Mouse (Mus musculus) kidney, adult 2 months (tissue): ENCODE data around the gene Afmid. TPM values are rescaled to one million over a fixed set of nuclear protein-coding genes. Genes with fewer than 3 reads are reported as not detected.

Experiments
- DNase-seq: peaks from one replicate; pipeline ENCODE4 v3.0.0; 2021
- H3K27ac ChIP-seq: fragments of 200-500 bp; 2 replicates; pipeline ENCODE4 v1.5.1; 2012; ENCODE audit warnings: low read depth, low read length, control low read depth, inconsistent platforms; ENCODE audit not compliant: insufficient read depth
- H3K27me3 ChIP-seq: fragments of 200-500 bp; replicated peaks from 2 replicates; pipeline ENCODE4 v1.6.1; 2012; ENCODE audit warnings: mild to moderate bottlenecking, moderate library complexity, low read length, inconsistent platforms; ENCODE audit not compliant: control insufficient read depth, insufficient read depth
- H3K36me3 ChIP-seq: fragments of 200-500 bp; 2 replicates; pipeline ENCODE4 v1.6.1; 2012; ENCODE audit warnings: mild to moderate bottlenecking, moderate library complexity, low read length, inconsistent platforms; ENCODE audit not compliant: control insufficient read depth, insufficient read depth
- H3K4me1 ChIP-seq: fragments of 200-500 bp; 2 replicates; pipeline ENCODE4 v1.6.1; 2011; ENCODE audit warnings: low read length; ENCODE audit not compliant: control insufficient read depth, insufficient read depth
- H3K4me3 ChIP-seq: fragments of 200-500 bp; 2 replicates; pipeline ENCODE4 v1.5.1; 2011; ENCODE audit warnings: mild to moderate bottlenecking, low read depth, low read length, control low read depth; ENCODE audit not compliant: insufficient read depth
- CTCF ChIP-seq: fragments of 200-500 bp; conservative IDR thresholded peaks from 2 replicates; pipeline ENCODE4 v1.5.1; 2011; ENCODE audit warnings: low read depth, mild to moderate bottlenecking, control low read depth, low read length, moderate library complexity, mixed read lengths; ENCODE audit not compliant: insufficient read depth, insufficient read length
- POLR2A ChIP-seq: fragments of 200-500 bp; IDR thresholded peaks from one replicate; pipeline ENCODE4 v1.6.1; 2011; ENCODE audit warnings: low read depth, low read length, control low read depth
- WGBS: fragments of 180-500 bp; shearing (Covaris S2); methylation state at CpG from one replicate; pipeline ENCODE4 v1.1.7; 2018; 5-methylcytosine and 5-hydroxymethylcytosine counted together
- polyA plus RNA-seq: library from polyadenylated mRNA; depleted of rRNA; stranded (reverse); fragments of >200 nt; gene quantifications from 2 replicates; pipeline ENCODE4 v1.2.3, GENCODE M21; 2012; rRNA removed

Afmid gene
- polyA plus RNA-seq, 1 experiment = 89.7 TPM

DNA sequence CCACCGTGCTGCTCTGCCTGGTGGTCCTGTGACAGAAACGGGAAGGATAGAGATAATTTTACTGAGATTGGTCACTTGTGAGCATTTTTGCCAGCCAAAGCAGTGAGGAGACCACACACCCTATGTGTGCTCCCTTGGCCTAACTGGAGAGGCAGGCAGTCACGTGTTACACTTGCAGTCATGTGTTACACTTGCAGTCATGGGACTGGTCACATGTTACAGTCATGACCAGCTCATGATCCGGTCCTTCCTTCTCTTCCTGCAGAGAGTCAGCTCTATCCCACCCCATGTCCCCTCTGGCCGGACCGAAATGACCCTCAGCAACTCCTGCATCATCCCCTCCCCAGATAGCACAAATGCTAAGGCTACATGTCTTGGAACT lies 55.2 kb downstream of the Afmid start:
- 79% methylated on average over 6 of the region's 6 CpGs for WGBS
- TF ChIP-seq POLR2A = no peak
- no peak for TF ChIP-seq CTCF
- H3K27ac ChIP-seq = no peak overlapping the region

DNA sequence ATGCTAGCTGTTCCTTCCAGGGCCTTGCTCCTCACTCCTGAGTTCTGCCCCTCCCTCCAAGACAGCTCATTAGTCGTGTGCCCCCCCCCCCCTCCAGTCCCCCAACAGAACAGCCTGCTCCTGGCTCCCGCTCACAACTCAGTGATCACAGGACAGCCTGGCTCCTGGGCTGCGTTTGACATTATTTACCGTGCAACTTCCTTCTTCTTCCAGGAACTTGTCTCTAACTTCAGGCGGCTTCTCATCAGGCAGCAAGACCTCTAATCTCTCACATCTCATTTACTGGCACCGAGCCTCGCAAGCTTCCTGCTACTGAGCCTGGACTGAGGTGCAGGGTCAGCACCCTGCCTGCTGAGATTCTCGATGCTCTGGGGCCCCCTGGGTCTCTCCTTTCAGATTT lies 56.1 kb downstream of the Afmid start:
- peak; percentile 86 for DNase-seq
- Histone ChIP-seq H3K4me1 (peaks cover 12% of the 10 kb centered on the region), H3K4me3 (no peak overlapping the region), H3K27ac (no peak overlapping the region), H3K36me3 (no peaks in the 10 kb centered on the region), H3K27me3 (no peaks in the 10 kb centered on the region)
- TF ChIP-seq POLR2A (no peak), CTCF (no peak)
- WGBS = 20% methylated on average over 8 of the region's 8 CpGs

More for the DNA sequence above, 55.2 kb downstream of the Afmid start:
- Histone ChIP-seq H3K27me3 (no peaks in the 10 kb centered on the region), H3K4me3 (no peak overlapping the region), H3K36me3 (no peaks in the 10 kb centered on the region), H3K4me1 (peaks cover 12% of the 10 kb centered on the region)
- no peak for DNase-seq

DNA sequence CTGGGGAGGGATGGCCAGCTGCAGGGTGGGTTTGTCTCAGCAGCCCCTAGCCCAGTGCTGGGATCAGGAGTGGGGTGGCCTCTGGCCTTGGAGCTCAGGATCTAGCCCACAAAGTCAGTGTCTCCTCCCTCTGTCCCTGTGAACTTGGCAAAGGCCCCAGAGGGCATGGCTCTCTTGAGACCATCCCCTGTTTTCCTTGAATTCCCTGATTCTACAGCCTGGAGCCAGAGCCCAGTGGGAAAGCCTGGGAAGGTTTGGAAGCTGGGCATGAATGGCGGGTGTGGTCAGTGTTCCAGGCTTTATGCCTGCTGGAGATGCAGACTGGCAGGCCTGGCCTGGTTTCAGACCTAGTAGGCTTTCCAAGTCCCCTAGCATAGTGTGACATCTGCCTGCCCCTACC lies 56.5 kb downstream of the Afmid start:
- H3K27me3 ChIP-seq = no peaks in the 10 kb centered on the region
- no peak overlapping the region for H3K27ac ChIP-seq
- H3K36me3 ChIP-seq = no peaks in the 10 kb centered on the region
- WGBS = 74% methylated on average over 1 of the region's 1 CpGs
- H3K4me3 ChIP-seq = no peak overlapping the region
- TF ChIP-seq POLR2A (no peak), CTCF (no peak)
- peaks cover 12% of the 10 kb centered on the region for H3K4me1 ChIP-seq
- DNase-seq = peak; percentile 64

DNA sequence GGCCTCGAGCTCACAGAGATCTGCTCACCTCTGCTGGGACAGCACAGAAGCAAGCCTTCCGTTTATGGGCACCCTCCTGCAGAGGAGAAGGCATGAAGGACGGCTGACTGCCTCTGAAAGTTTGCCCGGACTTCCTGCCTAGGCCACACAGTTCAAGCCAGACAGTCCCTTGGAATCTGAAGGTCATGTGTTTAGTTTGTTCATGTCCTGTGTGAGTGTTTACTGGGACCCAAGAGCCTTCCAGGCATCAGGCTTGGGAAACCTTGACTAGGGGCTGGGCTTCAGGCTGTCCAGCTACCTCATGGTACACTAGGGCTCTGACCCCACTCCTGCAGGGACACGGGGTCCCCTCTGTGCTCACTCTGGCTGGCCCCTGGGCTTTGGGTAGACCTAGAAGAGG lies 60.3 kb downstream of the Afmid start:
- Histone ChIP-seq H3K27ac (no peak overlapping the region), H3K27me3 (no peaks in the 10 kb centered on the region), H3K4me1 (peaks cover 4% of the 10 kb centered on the region; the same call in 1 of the 2 replicates), H3K36me3 (no peaks in the 10 kb centered on the region), H3K4me3 (no peak overlapping the region)
- whole genome bisulfite sequencing = 32% methylated on average over 5 of the region's 5 CpGs
- TF ChIP-seq POLR2A = no peak
- no peak for TF ChIP-seq CTCF
- DNase-seq = peak; percentile 53

DNA sequence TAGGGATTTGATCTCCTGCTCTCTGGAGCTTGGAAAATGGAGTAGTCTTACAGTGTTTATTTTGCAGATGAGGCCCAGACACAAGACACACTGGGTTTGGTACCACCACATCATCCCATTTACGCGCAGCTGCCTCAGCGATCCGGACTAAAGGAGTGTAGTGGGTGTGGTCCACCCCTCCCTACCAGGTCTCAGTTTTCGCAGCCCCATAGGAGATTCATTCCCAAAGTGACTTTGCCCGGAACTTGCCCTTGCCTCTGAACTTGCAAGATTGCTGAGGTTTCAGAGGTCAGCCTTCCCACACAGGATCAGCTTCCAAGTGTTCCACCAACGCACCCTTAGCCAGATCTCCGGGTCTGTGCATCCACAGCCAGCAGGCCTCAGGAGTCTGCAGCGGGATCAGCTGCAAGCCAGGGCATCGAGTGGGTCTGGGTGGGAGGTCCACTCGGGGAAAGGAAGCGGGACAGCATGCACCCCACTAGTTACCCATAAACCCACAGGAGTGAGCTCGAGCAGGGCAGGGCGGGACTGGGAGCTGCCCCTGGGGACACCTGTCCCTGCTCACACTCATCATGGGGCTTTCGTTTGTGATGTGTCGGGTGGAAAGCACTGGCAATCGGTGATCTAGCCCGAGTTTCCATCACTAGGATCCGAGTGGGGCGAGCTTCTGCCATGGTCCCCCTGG lies 62.6 kb downstream of the Afmid start:
- H3K36me3 ChIP-seq = no peaks in the 10 kb centered on the region
- no peak overlapping the region for H3K4me3 ChIP-seq
- H3K27me3 ChIP-seq = no peaks in the 10 kb centered on the region
- no peak for DNase-seq
- WGBS = 56% methylated on average over 20 of the region's 20 CpGs
- no peak for TF ChIP-seq POLR2A
- TF ChIP-seq CTCF = no peak
- H3K4me1 ChIP-seq = 0 out of 2 replicates have a peak, but pooled peaks cover 4% of the 10 kb centered on the region
- H3K27ac ChIP-seq = no peak overlapping the region

DNA sequence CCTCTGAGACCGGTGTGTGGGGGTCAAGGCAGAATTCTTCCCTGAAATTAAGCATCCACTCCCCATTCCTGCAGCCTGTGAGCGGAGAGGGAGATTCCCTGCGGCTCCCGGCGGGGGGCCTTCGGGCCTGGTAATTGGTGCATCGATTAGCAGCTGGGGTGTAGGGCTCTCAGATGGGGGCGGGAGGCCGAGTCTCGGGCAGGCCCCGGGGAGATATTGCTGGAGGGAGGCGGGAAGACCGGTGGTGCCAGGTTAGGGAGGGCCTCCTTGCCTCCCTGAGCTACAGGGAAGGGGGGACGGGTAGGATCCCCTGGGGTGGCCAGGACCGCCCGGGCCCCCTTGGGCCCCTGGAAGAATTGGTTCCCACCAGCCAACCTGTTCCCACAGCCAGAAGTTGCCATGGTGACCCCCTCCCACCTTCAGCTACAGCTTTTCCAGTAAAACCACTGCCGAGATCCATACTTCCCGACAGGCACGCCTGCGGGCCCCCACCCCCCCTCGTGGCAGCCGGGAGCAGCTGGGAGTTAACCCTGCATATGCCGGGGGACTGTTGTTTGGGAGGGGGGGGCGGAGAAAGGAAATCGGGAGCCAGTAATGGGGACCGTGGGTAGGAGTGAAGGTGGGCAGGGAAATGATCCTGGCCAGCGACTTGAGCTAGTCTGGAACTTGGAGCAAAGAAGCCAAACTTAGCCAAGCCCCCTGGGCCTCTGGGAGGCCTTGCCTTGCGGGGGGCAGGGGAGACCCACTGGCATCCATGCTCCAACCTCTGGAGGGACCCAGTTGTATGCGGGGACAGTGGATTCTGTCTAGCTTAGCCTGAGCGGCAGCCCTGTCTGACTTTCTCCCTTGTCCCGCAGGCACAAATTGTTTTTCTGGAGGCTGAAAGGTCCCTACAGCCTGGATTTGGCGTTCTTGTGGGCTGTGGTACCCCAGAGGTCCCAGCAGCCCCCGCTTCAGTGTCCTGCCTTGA lies 63.4 kb downstream of the Afmid start:
- no peak for TF ChIP-seq POLR2A
- TF ChIP-seq CTCF = no peak
- 36% methylated on average over 33 of the region's 33 CpGs for WGBS
- no peaks in the 10 kb centered on the region for H3K27me3 ChIP-seq
- no peak overlapping the region for H3K27ac ChIP-seq
- DNase-seq = no peak
- no peak overlapping the region for H3K4me3 ChIP-seq
- H3K4me1 ChIP-seq = 0 out of 2 replicates have a peak, but pooled peaks cover 4% of the 10 kb centered on the region
- H3K36me3 ChIP-seq = no peaks in the 10 kb centered on the region

Other genes starting within 250 kb of the Afmid start
- 14.9 and 16.8 TPM in 2 replicates for gene Tnrc6c, start 171.6 kb upstream of the Afmid start, polyA plus RNA-seq
- 3.3 and 5.3 TPM in 2 replicates for gene Tmc8, start 43.8 kb upstream of the Afmid start, polyA plus RNA-seq
- 41.2 and 48.4 TPM in 2 replicates for gene Tmc6, start 43.7 kb upstream of the Afmid start, polyA plus RNA-seq
- gene 6030468B19Rik, start 28.3 kb upstream of the Afmid start, polyA plus RNA-seq = 0.09 TPM in 1 of 2 replicates, not detected in the other
- gene Gm20708, start 16.3 kb upstream of the Afmid start, polyA plus RNA-seq = 0.18 and 0.22 TPM in 2 replicates
- 150 and 155 TPM in 2 replicates for gene Syngr2, start 16.3 kb upstream of the Afmid start, polyA plus RNA-seq
- 15.5 and 15.8 TPM in 2 replicates for gene Tk1, start 168 bp downstream of the Afmid start, polyA plus RNA-seq
- gene Birc5, start 23.3 kb downstream of the Afmid start, polyA plus RNA-seq = 0.75 and 1.3 TPM in 2 replicates
- gene Tmem235, start 34.8 kb downstream of the Afmid start, polyA plus RNA-seq = 0.08 and 0.10 TPM in 2 replicates
- 14.9 and 20.1 TPM in 2 replicates for gene Tha1, start 47.6 kb downstream of the Afmid start, polyA plus RNA-seq
- 4.3 and 5.0 TPM in 2 replicates for gene Socs3, start 144.1 kb downstream of the Afmid start, polyA plus RNA-seq
- gene Pgs1, start 160.4 kb downstream of the Afmid start, polyA plus RNA-seq = 29.7 and 30.4 TPM in 2 replicates